8 mouse cellular contexts compared by ENCODE assay signal in genomic region chr8:87960061-87960749, GRCm38 (mm10). TPM values are rescaled to one million over a fixed set of nuclear protein-coding genes. Genes with fewer than 3 reads are reported as not detected.
DNase-seq lines count a peak whose midpoint lies in the region; ATAC-seq lines count a peak whose summit lies in the region.

No protein-coding gene starts in this region.

- 0% methylated on average over 69 of the region's 76 CpGs for WGBS in hindbrain, embryonic 13.5 days
- WGBS in lung, embryonic 16.5 days = under 1% methylated on average over 49 of the region's 76 CpGs

- peak overlapping the region; percentile 99 for H3K27ac ChIP-seq in hindbrain, embryonic 13.5 days
- peak overlapping the region; percentile 96 for H3K27ac ChIP-seq in lung, embryonic 16.5 days (ENCODE audit: low read length)

- no peaks in the 10 kb centered on the region for H3K36me3 ChIP-seq in hindbrain, embryonic 13.5 days
- H3K36me3 ChIP-seq in lung, embryonic 16.5 days (ENCODE audit: control insufficient read depth, insufficient read depth, low read length) = no peaks in the 10 kb centered on the region

- peak overlapping the region; percentile 97 for H3K4me2 ChIP-seq in hindbrain, embryonic 13.5 days
- H3K4me2 ChIP-seq in lung, embryonic 16.5 days (ENCODE audit: low read depth, low read length) = peak overlapping the region; percentile 95

- ATAC-seq in hindbrain, embryonic 13.5 days (ENCODE audit: low FRiP score) = peak; percentile 83
- ATAC-seq in lung, embryonic 16.5 days (ENCODE audit: low read depth) = peak; percentile 77
- no peak for ATAC-seq in CD4-positive, CD25-positive, alpha-beta regulatory T cell, adult 4 months

- peaks cover 21% of the 10 kb centered on the region for H3K27me3 ChIP-seq in hindbrain, embryonic 13.5 days
- H3K27me3 ChIP-seq in lung, embryonic 16.5 days (ENCODE audit: control insufficient read depth, insufficient read depth, low read depth, low read length) = peaks cover 21% of the 10 kb centered on the region

- H3K9ac ChIP-seq in hindbrain, embryonic 13.5 days = peak overlapping the region; percentile 98
- peak overlapping the region; percentile 95 for H3K9ac ChIP-seq in lung, embryonic 16.5 days (ENCODE audit: low read length)

- H3K4me1 ChIP-seq in hindbrain, embryonic 13.5 days (replicated peaks) = peaks cover 65% of the 10 kb centered on the region
- H3K4me1 ChIP-seq in lung, embryonic 16.5 days (replicated peaks; ENCODE audit: control insufficient read depth, insufficient read depth, low read length) = peaks cover 26% of the 10 kb centered on the region

- H3K9me3 ChIP-seq in hindbrain, embryonic 13.5 days = no peaks in the 10 kb centered on the region
- no peaks in the 10 kb centered on the region for H3K9me3 ChIP-seq in lung, embryonic 16.5 days (ENCODE audit: control insufficient read depth, low read length)

- peak overlapping the region; percentile 95 for H3K4me3 ChIP-seq in hindbrain, embryonic 13.5 days
- H3K4me3 ChIP-seq in lung, embryonic 16.5 days (ENCODE audit: low read length) = peak overlapping the region; percentile 82

- peak; percentile 71 for DNase-seq in R1 (ENCODE audit: low read depth, low spot score)
- peak; percentile 90 to 91 for DNase-seq in cerebellum, postnatal 25 days
- DNase-seq in frontal cortex, postnatal 36 days (ENCODE audit: low spot score in 2 of 2) = peak; percentile 68 to 74
- peak; percentile 53 to 62 for DNase-seq in layer of hippocampus, postnatal 25 days (ENCODE audit: extremely low spot score in 1 of 2, low spot score in 1 of 2)
- DNase-seq in retina, postnatal 1 day = peak; percentile 91

RNA-seq across cellular contexts. Expression of gene Zfp423, which starts 0.8 kb away (rescaled TPM):
- 39.6 and 39.9 TPM in 2 replicates for polyA plus RNA-seq in hindbrain, embryonic 13.5 days (2015; fragmentation: Nextera tagmentation; extraction: Ambion mirVana)
- total RNA-seq in layer of hippocampus, postnatal 25 days (2021) = 10 to 100 TPM; 26.8 to 28.9 TPM
- 5.8 and 7.5 TPM in 2 replicates for polyA plus RNA-seq in lung, embryonic 16.5 days (2015; fragmentation: Nextera tagmentation; extraction: Ambion mirVana)
- polyA plus RNA-seq in CD4-positive, CD25-positive, alpha-beta regulatory T cell, adult 4 months (2017; shearing (Covaris generic)) = not detected
